Mouse (Mus musculus) cerebellum, adult (tissue): ENCODE results near the gene Sowahc.

Experiments
- ATAC-seq: cut with Nextera tagmentation; 2 replicates; pipeline ENCODE4 v1.9.2; 2017; ENCODE audit warnings: mild to moderate bottlenecking, moderate library complexity, mixed read lengths; ENCODE audit not compliant: insufficient number of reproducible peaks, low FRiP score, low TSS enrichment

Sowahc gene

DNA sequence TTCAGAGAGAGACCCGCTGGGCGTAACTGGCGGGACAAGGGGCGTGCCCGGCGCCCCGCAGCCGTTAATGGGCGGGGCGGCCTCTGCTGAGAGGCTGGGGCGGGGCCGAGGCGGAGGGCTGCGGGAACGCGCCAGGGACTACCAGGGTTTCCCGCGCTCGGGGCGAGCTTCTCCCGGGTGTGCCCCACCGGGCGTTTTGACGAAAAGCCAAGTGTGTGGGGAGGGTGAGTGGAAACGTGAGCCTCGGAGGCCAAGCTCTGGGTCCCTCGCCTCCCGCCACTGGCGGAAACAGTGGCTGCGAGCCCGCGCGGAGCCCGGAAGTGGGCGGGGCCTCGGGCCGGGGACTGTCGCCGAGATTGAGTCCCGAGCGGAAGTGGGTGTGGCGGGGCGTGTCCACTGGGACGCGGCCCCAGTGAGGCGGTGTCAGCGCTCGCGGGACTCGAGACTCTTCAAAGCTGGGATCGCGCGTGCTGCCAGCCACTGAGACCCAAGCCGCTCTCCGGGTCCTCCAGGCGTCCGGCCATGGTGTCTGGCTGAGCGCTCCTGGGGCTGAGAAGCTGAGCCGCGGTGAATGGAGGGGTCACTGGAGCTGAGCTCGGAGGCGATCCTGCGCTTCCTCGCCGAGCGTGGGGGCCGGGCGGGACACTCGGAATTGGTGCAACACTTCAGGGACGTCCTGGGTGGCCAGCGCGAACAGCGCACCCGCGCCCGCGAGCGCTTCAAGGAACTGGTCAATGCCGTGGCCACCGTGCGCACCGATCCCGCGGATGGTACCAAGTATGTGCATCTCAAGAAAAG, at the start of gene Sowahc, which contains the start of gene Sept10:
TSS of gene Sowahc (plus strand) at position 481 of the 798 bp plus-strand sequence.
TSS of gene Sept10 (minus strand) at position 375 of the 798 bp plus-strand sequence.
- peak; percentile 92 for ATAC-seq

GRCm38 (mm10) chr10:59172539-59172938, 49.2 kb upstream of the Sowahc start:
- ATAC-seq = no peak

GRCm38 (mm10) chr10:59179620-59180019, 42.1 kb upstream of the Sowahc start:
- ATAC-seq = no peak

DNA sequence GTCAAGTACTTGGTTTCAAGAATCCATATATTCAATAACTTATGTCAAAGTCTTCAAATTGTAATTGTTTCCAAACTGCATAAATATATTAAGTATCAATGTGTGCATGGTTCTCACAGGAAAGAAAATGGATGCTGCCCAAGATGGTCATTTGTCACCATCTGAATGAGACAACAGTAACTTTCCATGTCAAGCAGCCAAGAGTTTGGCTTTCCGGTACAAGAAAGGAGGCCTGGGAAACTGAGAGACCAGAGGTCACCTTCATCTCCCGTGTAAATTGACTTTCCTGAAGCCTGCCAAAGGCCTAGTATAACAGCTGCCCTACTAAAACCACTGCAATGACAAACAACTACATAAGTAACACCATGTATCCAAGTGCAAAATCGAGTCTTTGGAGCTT, 39.4 kb upstream of the Sowahc start:
- no peak for ATAC-seq

DNA sequence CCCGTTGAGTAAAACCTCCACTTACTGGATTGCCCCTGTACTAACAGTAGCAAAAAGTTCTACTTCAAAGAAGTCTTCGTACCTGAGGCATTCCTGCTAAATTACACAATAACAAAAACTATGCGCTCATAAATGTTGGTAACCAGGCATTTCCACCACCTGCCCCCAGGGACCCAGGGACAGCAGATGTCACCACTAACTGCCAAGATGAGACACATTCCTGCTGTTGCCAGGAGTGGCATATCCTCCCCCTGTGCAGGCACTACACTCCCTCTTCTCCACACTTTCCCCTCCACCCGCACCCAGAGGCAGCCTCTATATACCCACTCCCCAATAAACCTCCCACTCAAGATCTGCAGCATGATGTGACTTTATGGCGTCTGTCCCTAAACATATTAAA, 26.9 kb upstream of the Sowahc start:
- ATAC-seq = no peak

- ATAC-seq = no peak
Measured at GRCm38 (mm10) chr10:59196763-59197162, 25.0 kb upstream of the Sowahc start.

- ATAC-seq = no peak
Measured at GRCm38 (mm10) chr10:59200011-59200410, 21.7 kb upstream of the Sowahc start.

DNA sequence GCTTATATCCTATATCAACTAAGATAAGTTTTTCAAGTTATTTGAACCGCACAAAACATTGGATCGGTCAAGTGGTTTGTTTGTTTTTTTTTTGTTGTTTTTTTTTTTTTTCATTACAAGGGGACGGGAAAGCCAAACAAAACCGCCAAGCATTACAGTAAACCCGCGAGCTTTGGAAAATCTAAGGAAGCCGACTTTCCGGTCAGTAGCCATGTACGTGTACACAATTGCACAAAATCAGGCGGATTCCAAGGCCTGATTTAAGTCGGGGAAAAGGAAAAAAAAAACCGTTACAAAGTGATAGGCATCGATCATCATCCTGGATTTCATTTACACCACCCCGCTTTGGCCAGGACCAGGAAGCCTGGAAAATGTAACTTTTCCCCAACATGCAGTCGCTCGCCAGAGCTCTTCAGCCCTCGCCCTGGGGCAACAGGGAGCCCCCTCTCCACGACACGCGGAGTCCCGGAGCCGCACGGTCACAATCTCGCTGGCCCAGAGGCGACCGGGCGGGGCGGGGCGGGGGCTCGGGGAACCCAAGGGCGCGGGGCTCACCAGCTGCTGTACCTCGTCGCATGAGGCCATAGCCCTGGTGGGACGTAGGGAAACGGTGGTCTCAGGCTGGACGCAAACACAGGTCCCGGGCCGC, 805 bp upstream of the Sowahc start:
- ATAC-seq = peak; percentile 31

GRCm38 (mm10) chr10:59222271-59223101, 733 bp downstream of the Sowahc start:
- 0 out of 2 replicates have a peak, but pooled peaks have one; percentile 16 for ATAC-seq

GRCm38 (mm10) chr10:59223301-59223700, 1.5 kb downstream of the Sowahc start:
- no peak for ATAC-seq

DNA sequence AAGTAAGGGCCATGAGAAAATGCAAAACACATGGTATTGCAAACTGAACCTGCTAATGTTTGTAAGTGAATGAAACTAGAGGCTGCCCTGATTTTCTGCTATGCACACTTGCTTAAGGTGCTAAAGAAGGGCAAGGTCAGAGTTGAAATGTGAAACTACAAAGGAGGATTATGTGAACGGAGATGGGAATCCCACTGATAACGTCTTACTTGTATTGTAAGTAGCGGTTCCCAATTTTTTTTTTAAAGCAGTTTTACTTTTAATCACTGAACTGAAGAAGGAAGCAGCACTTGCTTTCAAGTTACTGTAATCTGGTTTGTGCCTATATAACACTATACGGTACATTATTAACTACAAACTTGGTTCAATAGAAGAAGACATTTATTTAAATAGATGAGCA, 2.1 kb downstream of the Sowahc start:
- ATAC-seq = no peak

DNA sequence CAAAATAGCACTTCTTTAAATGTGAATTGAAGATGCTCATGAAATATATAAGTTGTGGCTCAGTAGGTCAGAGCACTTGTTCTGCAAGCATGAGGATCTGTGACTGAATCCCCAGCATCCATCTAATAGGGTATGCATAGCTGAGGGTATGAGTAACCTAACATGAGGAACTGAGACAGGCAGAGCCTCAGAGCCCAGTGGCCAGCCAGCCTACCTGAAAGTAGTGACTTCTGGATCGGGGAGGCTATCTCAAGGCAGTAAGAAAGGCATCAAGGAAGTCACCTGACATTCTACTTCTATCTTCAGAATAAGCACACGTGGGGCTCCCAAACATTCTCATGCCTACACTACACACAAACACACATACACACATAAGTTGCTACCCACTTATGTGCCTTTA, 3.4 kb downstream of the Sowahc start:
- ATAC-seq = no peak

GRCm38 (mm10) chr10:59229205-59229820, 7.6 kb downstream of the Sowahc start:
- no peak for ATAC-seq

- no peak for ATAC-seq
Measured at GRCm38 (mm10) chr10:59235227-59235626, 13.5 kb downstream of the Sowahc start.

DNA sequence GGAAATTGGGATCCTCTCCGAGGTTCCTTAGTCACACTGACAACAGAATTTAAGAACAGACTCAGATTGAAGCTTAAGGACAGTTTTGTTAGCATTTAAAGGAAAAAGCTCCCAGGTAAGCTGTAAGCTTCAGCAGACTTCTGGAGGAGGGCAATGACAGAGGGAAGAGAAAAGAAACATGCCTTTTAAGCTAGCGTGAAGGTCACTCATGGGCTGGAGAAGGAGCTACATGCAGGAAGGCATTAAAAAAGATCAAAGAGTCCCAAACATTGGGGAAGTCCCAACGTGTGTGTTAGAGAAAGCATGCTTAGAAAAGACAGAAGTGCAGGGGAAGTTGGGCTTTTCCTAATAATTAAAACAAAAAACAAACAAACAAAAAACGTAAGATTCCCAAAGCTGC, 14.1 kb downstream of the Sowahc start:
- no peak for ATAC-seq

- ATAC-seq = no peak
Measured at GRCm38 (mm10) chr10:59236486-59236885, 14.7 kb downstream of the Sowahc start.

GRCm38 (mm10) chr10:59237757-59238156, 16.0 kb downstream of the Sowahc start:
- no peak for ATAC-seq

GRCm38 (mm10) chr10:59241141-59241541, 19.4 kb downstream of the Sowahc start:
- no peak for ATAC-seq

DNA sequence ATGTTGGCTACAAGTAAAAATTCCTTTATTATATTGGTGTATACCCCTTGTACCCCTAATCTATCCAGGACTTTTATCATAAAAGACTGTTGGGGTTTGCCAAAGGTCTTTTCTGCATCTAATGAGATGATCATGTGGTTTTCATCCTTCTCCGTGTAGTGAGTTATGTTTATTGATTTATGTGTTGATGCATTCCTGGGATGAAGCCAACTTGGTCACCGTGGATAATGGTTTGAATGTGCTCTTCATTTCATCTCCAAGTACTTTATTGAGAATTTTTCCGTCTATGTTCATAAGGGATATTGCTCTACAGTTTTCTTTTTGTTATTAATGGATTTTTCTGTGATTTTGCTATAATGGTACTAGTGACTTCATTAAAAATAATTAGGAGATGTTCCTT, 27.8 kb downstream of the Sowahc start:
- no peak for ATAC-seq

GRCm38 (mm10) chr10:59250679-59251078, 28.9 kb downstream of the Sowahc start:
- ATAC-seq = no peak
